Mouse (Mus musculus) thymus, adult 2 months (tissue): ENCODE data around the gene Ccdc42.

ENCODE experiments used
- CTCF ChIP-seq: fragments of 200-500 bp; IDR thresholded peaks from 2 replicates; pipeline ENCODE4 v1.5.1; 2012; ENCODE audit warnings: mild to moderate bottlenecking, control low read depth, low read length, moderate library complexity, borderline replicate concordance; ENCODE audit not compliant: control insufficient read depth, poor library complexity, insufficient read depth; ENCODE audit errors: extremely low read depth
- POLR2A ChIP-seq: fragments of 200-500 bp; IDR thresholded peaks from 2 replicates; pipeline ENCODE4 v1.6.1; 2012; ENCODE audit warnings: mild to moderate bottlenecking, low read length, control low read depth, moderate library complexity; ENCODE audit not compliant: control insufficient read depth, poor library complexity, insufficient read depth; ENCODE audit errors: extremely low read depth

GRCm38 (mm10) chr11:68586721-68587120 is at the start of gene Ccdc42:
- TF ChIP-seq CTCF (no peak), POLR2A (no peak)
